Mouse (Mus musculus): ENCODE measurements around the gene F830045P16Rik. TPM values are rescaled to one million over a fixed set of nuclear protein-coding genes. Genes with fewer than 3 reads are reported as not detected.

The F830045P16Rik gene
- polyA plus RNA-seq, 1 experiment from 2014 or later, result not detected

- Histone ChIP-seq H3K36me3 (ENCODE audit: control insufficient read depth, insufficient read depth, low read length) (no peaks in the 10 kb centered on the region), H3K4me3 (ENCODE audit: low read length) (no peak overlapping the region), H3K27ac (ENCODE audit: low read length) (no peak overlapping the region), H3K9ac (ENCODE audit: low read length) (no peak overlapping the region), H3K4me1 (replicated peaks; ENCODE audit: control insufficient read depth, insufficient read depth, low read length) (no peaks in the 10 kb centered on the region), H3K4me2 (ENCODE audit: low read depth, low read length) (no peak overlapping the region), H3K9me3 (ENCODE audit: control insufficient read depth, low read length) (no peaks in the 10 kb centered on the region), H3K27me3 (ENCODE audit: control insufficient read depth, insufficient read depth, low read depth, low read length) (no peaks in the 10 kb centered on the region)
- no peak for ATAC-seq (ENCODE audit: low read depth)
- 80% methylated on average over 7 of the region's 7 CpGs for WGBS
Observed at GRCm38 (mm10) chr2:129410344-129410743, 126.1 kb downstream of the F830045P16Rik start.

- H3K9ac ChIP-seq (ENCODE audit: low read length), result no peak overlapping the region
- H3K36me3 ChIP-seq (ENCODE audit: control insufficient read depth, insufficient read depth, low read length), result no peaks in the 10 kb centered on the region
- no peak overlapping the region for H3K27ac ChIP-seq (ENCODE audit: low read length)
- H3K4me1 ChIP-seq (replicated peaks; ENCODE audit: control insufficient read depth, insufficient read depth, low read length), result no peaks in the 10 kb centered on the region
- H3K4me3 ChIP-seq (ENCODE audit: low read length), result no peak overlapping the region
- 0 out of 2 replicates have a peak overlapping the region, but pooled peaks have one; percentile 17 for H3K4me2 ChIP-seq (ENCODE audit: low read depth, low read length)
- ATAC-seq (ENCODE audit: low read depth), result 0 out of 2 replicates have a peak, but pooled peaks have one; percentile 71
- H3K27me3 ChIP-seq (ENCODE audit: control insufficient read depth, insufficient read depth, low read depth, low read length), result no peaks in the 10 kb centered on the region
- 15% methylated on average over 18 of the region's 18 CpGs for WGBS
- no peaks in the 10 kb centered on the region for H3K9me3 ChIP-seq (ENCODE audit: control insufficient read depth, low read length)
Observed at GRCm38 (mm10) chr2:129408476-129408875, 127.9 kb downstream of the F830045P16Rik start.

Other genes starting within 250 kb of the F830045P16Rik start
- 50.8 and 64.0 TPM in 2 replicates for gene Ckap2l, start 239.4 kb downstream of the F830045P16Rik start, polyA plus RNA-seq (2015; fragmentation: Nextera tagmentation; extraction: Ambion mirVana)
- gene Il1a, start 226.6 kb downstream of the F830045P16Rik start, polyA plus RNA-seq (2015; fragmentation: Nextera tagmentation; extraction: Ambion mirVana), result not detected in 2 replicates
- gene Il1b, start 165.5 kb downstream of the F830045P16Rik start, polyA plus RNA-seq (2015; fragmentation: Nextera tagmentation; extraction: Ambion mirVana), result not detected in 2 replicates
- gene Sirpa, start 56.2 kb upstream of the F830045P16Rik start, polyA plus RNA-seq (2015; fragmentation: Nextera tagmentation; extraction: Ambion mirVana), result 20.3 and 20.5 TPM in 2 replicates
- 0.14 TPM in 1 of 2 replicates, not detected in the other for gene Pdyn, start 163.2 kb upstream of the F830045P16Rik start, polyA plus RNA-seq (2015; fragmentation: Nextera tagmentation; extraction: Ambion mirVana)

Measured in lung, embryonic 16.5 days (tissue).